Mouse (Mus musculus): ENCODE results near the gene Mansc1. TPM values are rescaled to one million over a fixed set of nuclear protein-coding genes. Genes with fewer than 3 reads are reported as not detected.

Mansc1 gene
- polyA plus RNA-seq, 1 experiment from 2014 or later: 0.53 TPM

- Histone ChIP-seq H3K27ac (ENCODE audit: low read depth, low read length) (no peak overlapping the region), H3K4me3 (ENCODE audit: low read depth, low read length) (no peak overlapping the region), H3K27me3 (ENCODE audit: control insufficient read depth, insufficient read depth, low read length) (no peaks in the 10 kb centered on the region), H3K9ac (ENCODE audit: low read length) (no peak overlapping the region), H3K4me2 (ENCODE audit: low read depth, low read length, severe bottlenecking) (no peak overlapping the region), H3K9me3 (ENCODE audit: control insufficient read depth, low read length) (no peaks in the 10 kb centered on the region), H3K36me3 (ENCODE audit: control insufficient read depth, insufficient read depth, low read length) (no peaks in the 10 kb centered on the region), H3K4me1 (replicated peaks; ENCODE audit: control insufficient read depth, insufficient read depth, low read length) (no peaks in the 10 kb centered on the region)
- 77% methylated on average over 3 of the region's 3 CpGs for WGBS
- ATAC-seq (replicated peaks; ENCODE audit: low FRiP score): no peak
- no peak for DNase-seq (ENCODE audit: low spot score)
Observed at GRCm38 (mm10) chr6:134575288-134575741, 57.0 kb downstream of the Mansc1 start.

GRCm38 (mm10) chr6:134567986-134568556 is 64.2 kb downstream of the Mansc1 start:
- Histone ChIP-seq H3K27me3 (ENCODE audit: control insufficient read depth, insufficient read depth, low read length) (no peaks in the 10 kb centered on the region), H3K4me2 (ENCODE audit: low read depth, low read length, severe bottlenecking) (no peak overlapping the region), H3K27ac (ENCODE audit: low read depth, low read length) (no peak overlapping the region), H3K9me3 (ENCODE audit: control insufficient read depth, low read length) (no peaks in the 10 kb centered on the region), H3K9ac (ENCODE audit: low read length) (no peak overlapping the region), H3K4me3 (ENCODE audit: low read depth, low read length) (no peak overlapping the region), H3K36me3 (ENCODE audit: control insufficient read depth, insufficient read depth, low read length) (no peaks in the 10 kb centered on the region), H3K4me1 (replicated peaks; ENCODE audit: control insufficient read depth, insufficient read depth, low read length) (peaks cover 2% of the 10 kb centered on the region; the same call in 1 of the 2 replicates)
- ATAC-seq (replicated peaks; ENCODE audit: low FRiP score): no peak
- no peak for DNase-seq (ENCODE audit: low spot score)
- WGBS: 73% methylated on average over 5 of the region's 5 CpGs

- Histone ChIP-seq H3K27ac (ENCODE audit: low read depth, low read length) (peak within 1 kb of the TSS; percentile 98), H3K27me3 (ENCODE audit: control insufficient read depth, insufficient read depth, low read length) (no peaks in the 10 kb centered on the region), H3K4me1 (replicated peaks; ENCODE audit: control insufficient read depth, insufficient read depth, low read length) (peaks cover 2% of the 10 kb centered on the region; the same call in 1 of the 2 replicates), H3K9ac (ENCODE audit: low read length) (peak within 1 kb of the TSS; percentile 99), H3K4me2 (ENCODE audit: low read depth, low read length, severe bottlenecking) (peak within 1 kb of the TSS; percentile 70), H3K4me3 (ENCODE audit: low read depth, low read length) (peak within 1 kb of the TSS; percentile 95), H3K36me3 (ENCODE audit: control insufficient read depth, insufficient read depth, low read length) (no peaks in the 10 kb centered on the region), H3K9me3 (ENCODE audit: control insufficient read depth, low read length) (no peaks in the 10 kb centered on the region)
- WGBS: under 1% methylated on average over 84 of the region's 99 CpGs
- ATAC-seq (replicated peaks; ENCODE audit: low FRiP score) (peak; percentile 94), DNase-seq (ENCODE audit: low spot score) (peak; percentile 94)
Observed at GRCm38 (mm10) chr6:134566818-134567485, 65.3 kb downstream of the Mansc1 start, which contains the start of gene Lrp6. Lrp6 (minus strand) TSS chr6:134566965.

- peak overlapping the region; percentile 98 for H3K27ac ChIP-seq (ENCODE audit: low read depth, low read length)
- no peaks in the 10 kb centered on the region for H3K36me3 ChIP-seq (ENCODE audit: control insufficient read depth, insufficient read depth, low read length)
- H3K4me3 ChIP-seq (ENCODE audit: low read depth, low read length): peak overlapping the region; percentile 95
- H3K4me1 ChIP-seq (replicated peaks; ENCODE audit: control insufficient read depth, insufficient read depth, low read length): peaks cover 2% of the 10 kb centered on the region; the same call in 1 of the 2 replicates
- under 1% methylated on average over 59 of the region's 64 CpGs for WGBS
- peak overlapping the region; percentile 99 for H3K9ac ChIP-seq (ENCODE audit: low read length)
- H3K9me3 ChIP-seq (ENCODE audit: control insufficient read depth, low read length): no peaks in the 10 kb centered on the region
- DNase-seq (ENCODE audit: low spot score) (no peak), ATAC-seq (replicated peaks; ENCODE audit: low FRiP score) (peak; percentile 68)
- no peaks in the 10 kb centered on the region for H3K27me3 ChIP-seq (ENCODE audit: control insufficient read depth, insufficient read depth, low read length)
- H3K4me2 ChIP-seq (ENCODE audit: low read depth, low read length, severe bottlenecking): peak overlapping the region; percentile 70
Observed at GRCm38 (mm10) chr6:134566248-134566817, 66.0 kb downstream of the Mansc1 start.

- no peak for ATAC-seq (replicated peaks; ENCODE audit: low FRiP score)
- no peaks in the 10 kb centered on the region for H3K9me3 ChIP-seq (ENCODE audit: control insufficient read depth, low read length)
- no peaks in the 10 kb centered on the region for H3K36me3 ChIP-seq (ENCODE audit: control insufficient read depth, insufficient read depth, low read length)
- WGBS: under 1% methylated on average over 19 of the region's 19 CpGs
- peak overlapping the region; percentile 70 for H3K4me2 ChIP-seq (ENCODE audit: low read depth, low read length, severe bottlenecking)
- no peaks in the 10 kb centered on the region for H3K27me3 ChIP-seq (ENCODE audit: control insufficient read depth, insufficient read depth, low read length)
- H3K9ac ChIP-seq (ENCODE audit: low read length): peak overlapping the region; percentile 99
- H3K27ac ChIP-seq (ENCODE audit: low read depth, low read length): 0 out of 2 replicates have a peak overlapping the region, but pooled peaks have one; percentile 98
- peaks cover 2% of the 10 kb centered on the region; the same call in 1 of the 2 replicates for H3K4me1 ChIP-seq (replicated peaks; ENCODE audit: control insufficient read depth, insufficient read depth, low read length)
- DNase-seq (ENCODE audit: low spot score): no peak
- peak overlapping the region; percentile 95 for H3K4me3 ChIP-seq (ENCODE audit: low read depth, low read length)
Observed at GRCm38 (mm10) chr6:134565606-134566247, 66.6 kb downstream of the Mansc1 start.

GRCm38 (mm10) chr6:134564539-134564938 is 67.7 kb downstream of the Mansc1 start:
- Histone ChIP-seq H3K9ac (ENCODE audit: low read length) (no peak overlapping the region), H3K27ac (ENCODE audit: low read depth, low read length) (no peak overlapping the region), H3K36me3 (ENCODE audit: control insufficient read depth, insufficient read depth, low read length) (no peaks in the 10 kb centered on the region), H3K9me3 (ENCODE audit: control insufficient read depth, low read length) (no peaks in the 10 kb centered on the region), H3K4me3 (ENCODE audit: low read depth, low read length) (peak overlapping the region; percentile 15; the same call in 1 of the 2 replicates), H3K4me2 (ENCODE audit: low read depth, low read length, severe bottlenecking) (peak overlapping the region; percentile 70; the same call in 1 of the 2 replicates), H3K4me1 (replicated peaks; ENCODE audit: control insufficient read depth, insufficient read depth, low read length) (peaks cover 2% of the 10 kb centered on the region; the same call in 1 of the 2 replicates), H3K27me3 (ENCODE audit: control insufficient read depth, insufficient read depth, low read length) (no peaks in the 10 kb centered on the region)
- no peak for DNase-seq (ENCODE audit: low spot score)
- 82% methylated on average over 2 of the region's 2 CpGs for WGBS
- ATAC-seq (replicated peaks; ENCODE audit: low FRiP score): no peak

- no peaks in the 10 kb centered on the region; the same call in 1 of the 2 replicates for H3K4me1 ChIP-seq (replicated peaks; ENCODE audit: control insufficient read depth, insufficient read depth, low read length)
- no peak for ATAC-seq (replicated peaks; ENCODE audit: low FRiP score)
- no peaks in the 10 kb centered on the region for H3K27me3 ChIP-seq (ENCODE audit: control insufficient read depth, insufficient read depth, low read length)
- no peak overlapping the region for H3K27ac ChIP-seq (ENCODE audit: low read depth, low read length)
- no peak for DNase-seq (ENCODE audit: low spot score)
- H3K9me3 ChIP-seq (ENCODE audit: control insufficient read depth, low read length): no peaks in the 10 kb centered on the region
- 82% methylated on average over 3 of the region's 3 CpGs for WGBS
- no peak overlapping the region for H3K4me2 ChIP-seq (ENCODE audit: low read depth, low read length, severe bottlenecking)
- H3K4me3 ChIP-seq (ENCODE audit: low read depth, low read length): no peak overlapping the region
- H3K36me3 ChIP-seq (ENCODE audit: control insufficient read depth, insufficient read depth, low read length): no peaks in the 10 kb centered on the region
- H3K9ac ChIP-seq (ENCODE audit: low read length): no peak overlapping the region
Observed at GRCm38 (mm10) chr6:134559635-134560034, 72.7 kb downstream of the Mansc1 start.
